Mouse (Mus musculus) heart, adult 9 months (tissue): Measurements from ENCODE around the gene Dnal4.
A peak's percentile ranks its signal among the peaks of the same experiment; 100 is the strongest.

Experiments used
- DNase-seq, 2 experiments: peaks; one replicate each; pipeline ENCODE4 v3.0.0; 2022; ENCODE audit warnings: low spot score in 2 of 2

The Dnal4 gene

DNA sequence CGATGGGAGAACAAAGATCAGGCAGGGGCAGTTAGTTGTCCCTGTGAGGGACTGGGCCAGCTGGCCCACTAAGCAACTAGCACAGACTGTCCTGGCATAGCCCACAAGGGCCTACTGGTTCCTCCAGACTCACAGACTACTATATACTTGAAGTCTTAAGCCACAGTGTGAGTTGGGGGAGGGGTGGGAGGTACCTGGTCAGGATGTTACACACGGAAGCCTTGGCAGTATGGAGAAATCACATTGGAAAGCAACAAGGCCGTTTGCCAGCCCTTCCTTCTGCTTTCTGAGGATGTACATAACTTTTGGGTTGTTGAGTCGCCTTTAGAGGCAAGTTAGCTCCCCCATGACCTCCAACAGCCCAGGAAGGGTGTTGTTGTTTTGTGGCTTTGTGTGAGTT is 44.0 kb downstream of the Dnal4 start:
- DNase-seq = no peak

DNA sequence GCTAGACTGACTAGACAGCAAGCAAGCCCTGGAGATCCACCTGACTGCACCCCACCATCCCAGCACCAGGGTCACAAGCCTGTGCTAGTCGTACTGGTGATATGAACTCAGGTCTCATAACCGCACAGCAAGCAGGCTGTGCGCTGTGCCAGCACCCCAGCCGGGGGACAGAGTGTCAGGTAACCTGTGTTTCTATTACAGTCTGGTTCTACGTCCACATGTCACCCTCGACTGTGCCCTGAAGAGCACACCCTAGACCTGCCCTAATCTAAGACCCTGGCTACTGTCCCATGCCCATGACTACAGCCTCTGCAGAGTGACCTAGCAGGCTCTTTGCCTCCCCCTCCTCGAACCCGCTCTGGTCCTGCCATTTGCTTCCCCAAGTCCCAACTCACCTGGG is 44.5 kb downstream of the Dnal4 start:
- DNase-seq = no peak

DNA sequence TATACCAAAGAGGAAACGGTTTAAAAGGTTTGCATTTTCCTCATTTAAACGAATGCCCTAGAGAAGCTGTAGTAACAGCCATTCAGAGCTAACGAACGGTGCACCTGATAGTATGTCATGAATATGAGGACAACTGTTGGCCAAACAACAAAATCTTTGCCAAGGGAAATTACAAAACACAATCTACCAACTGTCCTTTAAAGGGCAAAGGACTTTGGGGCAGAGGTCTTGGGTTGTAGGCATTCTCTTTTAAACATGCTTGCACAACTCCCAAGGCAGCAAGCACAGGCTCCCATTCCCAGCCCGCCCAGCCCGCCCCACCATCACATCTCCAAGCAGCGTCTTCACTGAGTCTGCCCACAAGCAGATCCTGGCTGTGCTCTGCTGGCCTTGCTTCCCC is 46.1 kb downstream of the Dnal4 start:
- DNase-seq = no peak

DNA sequence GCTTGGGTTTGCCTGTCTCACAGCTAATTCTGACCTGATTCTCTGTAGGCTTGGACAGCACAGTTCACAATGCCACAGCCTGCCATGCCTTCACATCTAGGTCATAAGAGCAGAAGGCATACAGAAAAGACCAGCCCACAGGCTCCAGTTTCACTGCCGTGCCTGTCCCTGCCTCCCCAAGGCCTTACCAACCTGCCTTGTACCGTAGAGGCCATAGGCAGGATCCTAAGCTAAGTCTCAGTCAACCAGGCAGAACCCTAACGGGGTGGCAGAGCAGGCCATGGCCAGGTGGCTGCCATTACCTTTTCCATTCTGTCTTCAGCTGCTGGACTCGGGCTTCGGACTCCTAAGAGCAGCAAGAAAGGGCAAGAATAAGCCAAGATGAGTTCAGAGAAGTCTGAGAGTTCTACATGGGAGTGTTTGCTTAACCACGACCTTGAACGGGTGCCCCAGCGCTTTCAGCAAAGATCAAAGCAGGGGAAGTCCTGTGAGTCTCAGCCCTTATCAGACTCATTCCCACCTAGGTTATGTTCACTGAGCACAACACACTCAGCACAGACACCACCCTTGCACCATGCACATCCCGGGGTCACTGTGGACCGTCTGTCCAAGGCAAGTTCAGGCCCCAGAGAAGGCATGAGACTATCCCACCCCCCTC is 48.8 kb downstream of the Dnal4 start:
- no peak for DNase-seq

GRCm38 (mm10) chr15:79728311-79728710 is 49.3 kb downstream of the Dnal4 start:
- DNase-seq = no peak

- DNase-seq = no peak
Observed at GRCm38 (mm10) chr15:79727840-79728239, 49.8 kb downstream of the Dnal4 start.

- DNase-seq = no peak
Observed at GRCm38 (mm10) chr15:79725190-79725789, 52.4 kb downstream of the Dnal4 start.

- peak in 1 of 2 experiments; percentile 33 for DNase-seq
Observed at GRCm38 (mm10) chr15:79723439-79723838, 54.2 kb downstream of the Dnal4 start.

- DNase-seq = no peak
Observed at GRCm38 (mm10) chr15:79720796-79721195, 56.9 kb downstream of the Dnal4 start.

- no peak for DNase-seq
Observed at GRCm38 (mm10) chr15:79720267-79720666, 57.4 kb downstream of the Dnal4 start.

- no peak for DNase-seq
Observed at GRCm38 (mm10) chr15:79716710-79717109, 60.9 kb downstream of the Dnal4 start.

DNA sequence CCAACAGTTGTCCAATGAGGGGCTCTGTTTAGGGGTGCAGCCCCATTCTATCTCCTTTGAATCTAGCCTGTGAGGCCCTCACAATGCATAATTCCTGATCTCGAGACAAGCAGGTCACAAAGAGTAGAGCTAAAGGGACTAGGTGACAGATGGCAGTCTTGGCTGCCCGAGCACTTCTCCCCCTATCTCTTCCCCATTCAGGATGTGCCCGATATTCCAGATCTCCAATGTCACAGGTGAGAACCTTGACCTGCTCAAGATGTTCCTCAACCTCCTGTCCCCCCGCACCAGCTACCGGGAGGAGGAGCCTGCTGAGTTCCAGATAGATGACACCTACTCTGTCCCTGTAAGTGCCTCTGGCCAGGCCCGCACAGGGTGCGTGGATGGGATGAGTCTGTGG is 62.0 kb downstream of the Dnal4 start:
- DNase-seq = no peak
